Mouse (Mus musculus) spleen, adult 2 months (tissue): Measurements from ENCODE around the gene Lbx2.

Experiments used
- CTCF ChIP-seq: fragments of 200-500 bp; IDR thresholded peaks from 2 replicates; pipeline ENCODE4 v1.5.1; 2011; ENCODE audit warnings: mild to moderate bottlenecking, inconsistent platforms; ENCODE audit not compliant: insufficient read depth, insufficient read length, insufficient replicate concordance; ENCODE audit errors: extremely low read depth
- POLR2A ChIP-seq: fragments of 200-500 bp; IDR thresholded peaks from 2 replicates; pipeline ENCODE4 v1.6.1; 2011; ENCODE audit warnings: low read depth, low read length, inconsistent platforms

GRCm38 (mm10) chr6:83078324-83078858 lies 7.8 kb upstream of the Lbx2 start:
- TF ChIP-seq CTCF = peak; percentile 67
- 0 out of 2 replicates have a peak, but pooled peaks have one; percentile 3 for TF ChIP-seq POLR2A
